8 mouse cellular contexts compared by ENCODE assay signal in genomic region chr3:97297553-97298432, GRCm38 (mm10). TPM values are rescaled to one million over a fixed set of nuclear protein-coding genes. Genes with fewer than 3 reads are reported as not detected.
DNase-seq lines count a peak whose midpoint lies in the region; ATAC-seq and TF ChIP-seq lines count a peak whose summit lies in the region.

Gene Bcl9, minus strand, starts transcription at chr3:97297917.

- 9% methylated on average over 20 of the region's 21 CpGs for WGBS in macrophage (ENCODE audit: missing documents)

- DNase-seq in cerebellum, postnatal 4 days (ENCODE audit: low spot score in 2 of 2) = peak; percentile 58 to 80
- DNase-seq in gastrocnemius, postnatal 10 days = peak; percentile 74
- DNase-seq in hindlimb bud, embryonic 11.5 days (ENCODE audit: extremely low spot score, low read depth, low spot score) = peak; percentile 91
- DNase-seq in left cerebral cortex, adult 2 months (ENCODE audit: extremely low spot score in 1 of 2, low spot score in 2 of 2) = peak; percentile 82 to 83
- DNase-seq in right cerebral cortex, adult 18-20 months = peak; percentile 89
- peak; percentile 70 to 78 for DNase-seq in urinary bladder, postnatal 36 days (ENCODE audit: low spot score in 2 of 2)

- intact Hi-C loops in left cerebral cortex, adult 2 months (cut with DNase I) = loop anchor here (1.0 to 5.0 kb wide), 3 partner anchors 39 to 225 kb away; no protein-coding TSS in a partner anchor

- H3K79me2 ChIP-seq in macrophage (ENCODE audit: inconsistent target) = no peaks in the 10 kb centered on the region

- ATAC-seq in activated CD4-positive, CD25-positive, alpha-beta regulatory T cell, adult 4 months = peak; percentile 59

- H3K4me3 ChIP-seq in left cerebral cortex, adult 2 months = peak within 1 kb of the TSS; percentile 60
- H3K4me3 ChIP-seq in macrophage (ENCODE audit: inconsistent target) = peak within 1 kb of the TSS; percentile 22

- H3K36me3 ChIP-seq in macrophage (ENCODE audit: inconsistent target) = no peaks in the 10 kb centered on the region

- TF ChIP-seq CTCF in left cerebral cortex, adult 2 months (IDR thresholded peaks at IDR 0.05) = no peak

- peak within 1 kb of the TSS; percentile 98 for H3K27ac ChIP-seq in left cerebral cortex, adult 2 months
- H3K27ac ChIP-seq in macrophage = no peak within 1 kb of the TSS

RNA-seq across cellular contexts. Expression of gene Bcl9, which starts in this region (rescaled TPM):
- 1 to 10 TPM; 2.7 to 3.2 TPM for polyA plus RNA-seq in activated CD4-positive, CD25-positive, alpha-beta regulatory T cell, adult 4 months (2017; shearing (Covaris generic))
- 10 to 100 TPM in 1 of 2 experiments, 1 to 10 TPM in 1; 7.0 to 11.3 TPM for total RNA-seq in gastrocnemius, postnatal 10 days (2021)
- total RNA-seq in left cerebral cortex, adult 2 months (2021) = 10 to 100 TPM; 55.3 to 60.0 TPM
- 100 to 1,000 TPM in 3 of 26 experiments, 10 to 100 TPM in 23; 22.0 to 179 (median 59.5) TPM for total RNA-seq in macrophage (2018; cell fraction: chromatin; rRNA removed)
- total RNA-seq in macrophage (2018; cell fraction: cytosol; rRNA removed) = 10 to 100 TPM in 25 of 26 experiments, 1 to 10 TPM in 1; 9.1 to 25.3 (median 14.2) TPM
- total RNA-seq in macrophage (2018; cell fraction: nucleus; rRNA removed) = 100 to 1,000 TPM in 1 of 26 experiments, 10 to 100 TPM in 25; 23.4 to 153 (median 45.4) TPM
- polyA plus RNA-seq in macrophage (2018) = 6.9 to 19.3 TPM (median 11.3 TPM) in 3 replicates

Comparison
In these comparisons a context has a peak if more than half of its experiments do, and no peak if none do; other contexts are left out.
1. RNA of gene Bcl9 (total RNA-seq): 55.3 to 60.0 TPM in left cerebral cortex, adult 2 months; 7.0 to 11.3 TPM in gastrocnemius, postnatal 10 days; every median in the first group is over 4 times any median in the second.
2. Peak in every context shown above with its lines, with median percentiles within 50 percentile points of each other: DNase-seq.